Mouse (Mus musculus) CH12.LX (cell line): ENCODE measurements around the gene Mb.

Experiments
- CTCF ChIP-seq, 2 experiments: IDR thresholded peaks in 1 of 2; conservative IDR thresholded peaks in 1 of 2; 2 replicates each; pipeline ENCODE4 v1.5.1; 2011 to 2012; ENCODE audit warnings: low read depth in 2 of 2, low read length in 2 of 2, improper control_type of control experiment in 1 of 2, inconsistent platforms in 1 of 2, mild to moderate bottlenecking in 1 of 2, moderate library complexity in 1 of 2
- EP300 ChIP-seq: IDR thresholded peaks from 2 replicates; pipeline ENCODE4 v1.6.1; 2011; ENCODE audit warnings: low read length, improper control_type of control experiment
- ETS1 ChIP-seq: conservative IDR thresholded peaks from 2 replicates; pipeline ENCODE4 v1.6.1; 2012; ENCODE audit warnings: low read depth, mild to moderate bottlenecking, inconsistent platforms, low read length, improper control_type of control experiment, moderate library complexity
- JUND ChIP-seq: conservative IDR thresholded peaks from 2 replicates; pipeline ENCODE4 v1.6.1; 2011; ENCODE audit warnings: low read depth, low read length, improper control_type of control experiment
- MAX ChIP-seq: IDR thresholded peaks from 2 replicates; pipeline ENCODE4 v1.6.1; 2011; ENCODE audit warnings: low read length, improper control_type of control experiment
- MYC ChIP-seq: IDR thresholded peaks from 2 replicates; pipeline ENCODE4 v1.6.1; 2011; ENCODE audit warnings: low read depth, mild to moderate bottlenecking, improper control_type of control experiment, low read length
- PAX5 ChIP-seq: IDR thresholded peaks from 2 replicates; pipeline ENCODE4 v1.6.1; 2012; ENCODE audit warnings: low read length, inconsistent platforms, mixed read lengths
- POLR2A ChIP-seq: IDR thresholded peaks from 2 replicates; pipeline ENCODE4 v1.6.1; 2011; ENCODE audit warnings: low read depth, mild to moderate bottlenecking, improper control_type of control experiment, low read length
- SMC3 ChIP-seq: IDR thresholded peaks from 2 replicates; pipeline ENCODE4 v1.6.1; 2011; ENCODE audit warnings: low read depth, low read length, improper control_type of control experiment
- USF1 ChIP-seq: IDR thresholded peaks from 2 replicates; pipeline ENCODE4 v1.6.1; 2014; ENCODE audit warnings: low read depth, mild to moderate bottlenecking, inconsistent platforms, low read length, improper control_type of control experiment

- TF ChIP-seq EP300: no peak
- no peak for TF ChIP-seq CTCF (conservative IDR thresholded peaks at IDR 0.05 in 1 of 2, IDR thresholded peaks at IDR 0.05 in 1 of 2; ENCODE audit: low read depth in 2 of 2, low read length in 2 of 2)
- TF ChIP-seq MAX: no peak
- no peak for TF ChIP-seq POLR2A
- TF ChIP-seq SMC3: no peak
- TF ChIP-seq USF1: no peak
- TF ChIP-seq MYC: no peak
- TF ChIP-seq JUND: no peak
- TF ChIP-seq PAX5: no peak
- no peak for TF ChIP-seq ETS1
Measured at GRCm38 (mm10) chr15:77036320-77036988, 14.0 kb downstream of the Mb start.
